Mouse (Mus musculus) cerebellum, adult (tissue): ENCODE measurements around the gene Prss38.
"Not testable (repeated sequence)": the region's sequence is repeated elsewhere in the genome, so short reads cannot be mapped to it uniquely, and the experiment has no call there.

Source experiments
- ATAC-seq: cut with Nextera tagmentation; 2 replicates; pipeline ENCODE4 v1.9.2; 2017; ENCODE audit warnings: mild to moderate bottlenecking, moderate library complexity, mixed read lengths; ENCODE audit not compliant: insufficient number of reproducible peaks, low FRiP score, low TSS enrichment

Prss38 gene

GRCm38 (mm10) chr11:59379547-59379946, 4.1 kb upstream of the Prss38 start:
- ATAC-seq = no peak

- ATAC-seq = no peak
Measured at GRCm38 (mm10) chr11:59377999-59378398, 2.5 kb upstream of the Prss38 start.

GRCm38 (mm10) chr11:59369848-59370247, 5.6 kb downstream of the Prss38 start:
- no peak for ATAC-seq

GRCm38 (mm10) chr11:59367955-59368354, 7.5 kb downstream of the Prss38 start:
- ATAC-seq = not testable (repeated sequence)

GRCm38 (mm10) chr11:59366633-59367032, 8.8 kb downstream of the Prss38 start:
- no peak for ATAC-seq

GRCm38 (mm10) chr11:59366031-59366430, 9.4 kb downstream of the Prss38 start:
- ATAC-seq = no peak

GRCm38 (mm10) chr11:59364417-59364816, 11.0 kb downstream of the Prss38 start:
- ATAC-seq = no peak

- no peak for ATAC-seq
Measured at GRCm38 (mm10) chr11:59364007-59364406, 11.4 kb downstream of the Prss38 start.

GRCm38 (mm10) chr11:59361291-59361690, 14.2 kb downstream of the Prss38 start:
- ATAC-seq = no peak

- no peak for ATAC-seq
Measured at GRCm38 (mm10) chr11:59356874-59357289, 18.6 kb downstream of the Prss38 start.

GRCm38 (mm10) chr11:59354793-59355192, 20.7 kb downstream of the Prss38 start:
- ATAC-seq = no peak

- ATAC-seq = no peak
Measured at GRCm38 (mm10) chr11:59350326-59350725, 25.1 kb downstream of the Prss38 start.

GRCm38 (mm10) chr11:59346166-59346910, 29.1 kb downstream of the Prss38 start:
- ATAC-seq = no peak

GRCm38 (mm10) chr11:59342956-59343355, 32.5 kb downstream of the Prss38 start:
- no peak for ATAC-seq

- no peak for ATAC-seq
Measured at GRCm38 (mm10) chr11:59338736-59339120, 36.7 kb downstream of the Prss38 start.

- ATAC-seq = no peak
Measured at GRCm38 (mm10) chr11:59337955-59338735, 37.3 kb downstream of the Prss38 start.

- ATAC-seq = no peak
Measured at GRCm38 (mm10) chr11:59336381-59336780, 39.1 kb downstream of the Prss38 start.

GRCm38 (mm10) chr11:59335942-59336341, 39.5 kb downstream of the Prss38 start:
- ATAC-seq = no peak

- ATAC-seq = no peak
Measured at GRCm38 (mm10) chr11:59335150-59335549, 40.3 kb downstream of the Prss38 start.

- ATAC-seq = no peak
Measured at GRCm38 (mm10) chr11:59332938-59333337, 42.5 kb downstream of the Prss38 start.

GRCm38 (mm10) chr11:59331167-59331869, 44.1 kb downstream of the Prss38 start:
- no peak for ATAC-seq
